Mouse (Mus musculus): ENCODE results near the gene Secisbp2l.

- no peak for TF ChIP-seq POLR2A (IDR thresholded peaks at IDR 0.05; ENCODE audit: insufficient read depth, low read depth, low read length)
- TF ChIP-seq CTCF (IDR thresholded peaks at IDR 0.05; ENCODE audit: insufficient read depth, low read depth, low read length) = no peak
Measured at GRCm38 (mm10) chr2:125723086-125723407, 59.6 kb downstream of the Secisbp2l start.
